Comparison of ENCODE assay signal across 8 mouse cellular contexts in genomic region chr2:168072436-168073131, GRCm38 (mm10). TPM values are rescaled to one million over a fixed set of nuclear protein-coding genes. Genes with fewer than 3 reads are reported as not detected.
DNase-seq lines count a peak whose midpoint lies in the region; TF ChIP-seq lines count a peak whose summit lies in the region.

No protein-coding gene starts in this region.

- peak; percentile 82 for DNase-seq in gastrocnemius, adult 18-20 months (ENCODE audit: low spot score)
- no peak for DNase-seq in gastrocnemius, postnatal 4 days (ENCODE audit: low spot score in 2 of 2)
- peak; percentile 47 for DNase-seq in ES-CJ7 (ENCODE audit: low read depth, low spot score)
- peak; percentile 48 to 61 for DNase-seq in heart, postnatal 14 days
- DNase-seq in lung, postnatal 14 days = peak; percentile 51
- DNase-seq in testis, postnatal 14 days (ENCODE audit: low spot score) = peak; percentile 59
- no peak for DNase-seq in layer of hippocampus, postnatal 25 days (ENCODE audit: extremely low spot score in 1 of 2, low spot score in 1 of 2)

- TF ChIP-seq POLR2A in embryonic fibroblast, embryonic 13.5 days (IDR thresholded peaks at IDR 0.05; ENCODE audit: low read depth, low read length) = peak; percentile 32; the same call in 1 of the 2 replicates

- no peak overlapping the region for H3K4me3 ChIP-seq in embryonic fibroblast, embryonic 13.5 days (ENCODE audit: insufficient read depth, low read length)

- H3K27ac ChIP-seq in embryonic fibroblast, embryonic 13.5 days (ENCODE audit: insufficient read depth, low read length) = peak overlapping the region; percentile 91

- H3K4me1 ChIP-seq in embryonic fibroblast, embryonic 13.5 days (ENCODE audit: control insufficient read depth, insufficient read depth, low read length) = peaks cover 12% of the 10 kb centered on the region; the same call in 1 of the 2 replicates

- TF ChIP-seq CTCF in embryonic fibroblast, embryonic 13.5 days (IDR thresholded peaks at IDR 0.05; ENCODE audit: borderline replicate concordance, insufficient read depth, low read length) = no peak

- intact Hi-C loops in heart, postnatal 14 days (cut with DNase I) = no loop called here

RNA-seq across cellular contexts. Expression of gene Pard6b, which starts 8.2 kb away (rescaled TPM):
- 1 to 10 TPM; 1.0 to 2.4 TPM for total RNA-seq in gastrocnemius, adult 18-20 months (2021)
- total RNA-seq in gastrocnemius, postnatal 4 days (2021) = 1 to 10 TPM; 1.7 TPM
- polyA plus RNA-seq in embryonic fibroblast, embryonic 13.5 days (2011; ENCODE audit: insufficient read length, low read depth, missing spikeins) = 1.6 and 2.6 TPM in 2 replicates
- 1 to 10 TPM; 2.9 to 3.6 TPM for total RNA-seq in heart, postnatal 14 days (2021)
- 1 to 10 TPM; 4.2 TPM for total RNA-seq in layer of hippocampus, postnatal 25 days (2021)

Comparison
In these comparisons a context has a peak if more than half of its experiments do, and no peak if none do; other contexts are left out.
1. DNase-seq: peak in gastrocnemius, adult 18-20 months (single experiment), ES-CJ7 (single experiment), heart, postnatal 14 days (2 of 2), lung, postnatal 14 days (single experiment) and testis, postnatal 14 days (single experiment); none in gastrocnemius, postnatal 4 days (0 of 2) and layer of hippocampus, postnatal 25 days (0 of 2).